Mouse (Mus musculus) neural tube, embryonic 12.5 days (tissue): ENCODE data around the gene Hmcn2. TPM values are rescaled to one million over a fixed set of nuclear protein-coding genes. Genes with fewer than 3 reads are reported as not detected.

ENCODE experiments used
- ATAC-seq: fragments of 200-750 bp; cut with Nextera tagmentation; 2 replicates; pipeline ENCODE4 v1.8.0; 2017; ENCODE audit warnings: low read depth, mild to moderate bottlenecking, moderate TSS enrichment, moderate library complexity; ENCODE audit not compliant: low FRiP score
- H3K27ac ChIP-seq: fragments of 300-500 bp; sonication (generic); 2 replicates; pipeline ENCODE4 v1.5.1; 2016
- H3K27me3 ChIP-seq: fragments of 300-500 bp; sonication (generic); replicated peaks from 2 replicates; pipeline ENCODE4 v1.6.1; 2016; ENCODE audit warnings: mild to moderate bottlenecking
- H3K36me3 ChIP-seq: fragments of 300-500 bp; sonication (generic); 2 replicates; pipeline ENCODE4 v1.6.1; 2016; ENCODE audit warnings: mild to moderate bottlenecking
- H3K4me1 ChIP-seq: fragments of 300-500 bp; sonication (generic); 2 replicates; pipeline ENCODE4 v1.6.1; 2016
- H3K4me2 ChIP-seq: fragments of 300-500 bp; sonication (generic); replicated peaks from 2 replicates; pipeline ENCODE4 v1.6.1; 2016; ENCODE audit warnings: mild to moderate bottlenecking
- H3K4me3 ChIP-seq: fragments of 300-500 bp; sonication (generic); 2 replicates; pipeline ENCODE4 v1.5.1; 2016
- H3K9ac ChIP-seq: fragments of 300-500 bp; sonication (generic); 2 replicates; pipeline ENCODE4 v1.6.1; 2016; ENCODE audit warnings: mild to moderate bottlenecking
- H3K9me3 ChIP-seq: fragments of 300-500 bp; sonication (generic); 2 replicates; pipeline ENCODE4 v1.6.1; 2016; ENCODE audit warnings: mild to moderate bottlenecking
- WGBS: fragments of 180-500 bp; shearing (Covaris S2); methylation state at CpG from one replicate; pipeline ENCODE4 v1.1.7; 2016; 5-methylcytosine and 5-hydroxymethylcytosine counted together
- polyA plus RNA-seq: library from polyadenylated mRNA; unstranded; fragments of >200 nt; fragmentation: Nextera tagmentation; extraction: Ambion mirVana; gene quantifications from 2 replicates; pipeline ENCODE4 v1.2.1, GENCODE M21; 2016

The Hmcn2 gene
- 0.15 TPM in 2 replicates for polyA plus RNA-seq

GRCm38 (mm10) chr2:31314007-31314465 lies at the start of gene Hmcn2:
Hmcn2 (plus strand) TSS chr2:31314415.
- H3K4me2 ChIP-seq: peak within 1 kb of the TSS; percentile 48
- WGBS: 4% methylated on average over 33 of the region's 33 CpGs
- H3K4me3 ChIP-seq: no peak within 1 kb of the TSS
- H3K27me3 ChIP-seq: peaks cover 59% of the 10 kb centered on the region
- H3K4me1 ChIP-seq: peaks cover 13% of the 10 kb centered on the region
- H3K36me3 ChIP-seq: no peaks in the 10 kb centered on the region
- no peak for ATAC-seq
- no peaks in the 10 kb centered on the region for H3K9me3 ChIP-seq
- no peak within 1 kb of the TSS for H3K9ac ChIP-seq
- no peak within 1 kb of the TSS for H3K27ac ChIP-seq

- no peaks in the 10 kb centered on the region for H3K9me3 ChIP-seq
- peaks cover 67% of the 10 kb centered on the region for H3K4me1 ChIP-seq
- H3K36me3 ChIP-seq: no peaks in the 10 kb centered on the region; the same call in none of the 2 replicates
- H3K27ac ChIP-seq: peak overlapping the region; percentile 10; the same call in 1 of the 2 replicates
- no peak overlapping the region for H3K4me3 ChIP-seq
- no peak overlapping the region for H3K9ac ChIP-seq
- 30% methylated on average over 6 of the region's 6 CpGs for WGBS
- 0 out of 2 replicates have a peak overlapping the region, but pooled peaks have one; percentile 16 for H3K4me2 ChIP-seq
- ATAC-seq: peak; percentile 59; the same call in 1 of the 2 replicates
- H3K27me3 ChIP-seq: no peaks in the 10 kb centered on the region
These were observed 46.8 kb upstream of the Hmcn2 start for GRCm38 (mm10) chr2:31267447-31267846.

GRCm38 (mm10) chr2:31268631-31269030 lies 45.6 kb upstream of the Hmcn2 start:
- no peak overlapping the region for H3K9ac ChIP-seq
- 57% methylated on average over 5 of the region's 5 CpGs for WGBS
- H3K4me3 ChIP-seq: no peak overlapping the region
- no peaks in the 10 kb centered on the region for H3K27me3 ChIP-seq
- H3K4me2 ChIP-seq: no peak overlapping the region
- H3K4me1 ChIP-seq: peaks cover 55% of the 10 kb centered on the region
- H3K27ac ChIP-seq: no peak overlapping the region
- H3K36me3 ChIP-seq: no peaks in the 10 kb centered on the region; the same call in 1 of the 2 replicates
- no peaks in the 10 kb centered on the region for H3K9me3 ChIP-seq
- no peak for ATAC-seq

DNA sequence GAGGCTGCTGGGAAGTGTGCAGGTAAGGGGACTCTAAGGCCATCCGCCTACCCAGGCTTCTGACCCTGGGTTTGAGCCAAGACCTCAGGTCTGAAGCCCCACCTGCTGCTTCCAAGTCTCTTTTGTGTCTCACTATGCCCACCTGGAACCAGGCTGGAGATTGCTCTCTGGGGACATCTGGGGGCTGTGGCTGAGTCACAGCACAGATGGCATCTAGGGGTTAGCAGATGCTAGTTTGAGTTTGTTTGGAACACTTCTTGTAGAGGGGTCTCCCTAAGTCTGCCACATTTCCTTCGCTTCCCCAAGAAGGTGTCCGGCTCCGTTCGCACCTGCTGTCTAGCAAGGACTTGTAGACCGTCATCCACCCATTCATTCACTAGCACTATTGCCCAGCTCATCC lies 45.0 kb upstream of the Hmcn2 start:
- Histone ChIP-seq H3K4me2 (no peak overlapping the region), H3K9ac (no peak overlapping the region), H3K27ac (no peak overlapping the region), H3K27me3 (no peaks in the 10 kb centered on the region), H3K4me1 (peaks cover 49% of the 10 kb centered on the region), H3K9me3 (no peaks in the 10 kb centered on the region), H3K4me3 (no peak overlapping the region), H3K36me3 (no peaks in the 10 kb centered on the region; the same call in 1 of the 2 replicates)
- WGBS: 93% methylated on average over 6 of the region's 6 CpGs
- ATAC-seq: no peak

GRCm38 (mm10) chr2:31269847-31270246 lies 44.4 kb upstream of the Hmcn2 start:
- no peaks in the 10 kb centered on the region for H3K27me3 ChIP-seq
- H3K36me3 ChIP-seq: no peaks in the 10 kb centered on the region; the same call in 1 of the 2 replicates
- no peak for ATAC-seq
- H3K27ac ChIP-seq: no peak overlapping the region
- H3K9me3 ChIP-seq: no peaks in the 10 kb centered on the region
- H3K4me3 ChIP-seq: no peak overlapping the region
- H3K4me1 ChIP-seq: peaks cover 43% of the 10 kb centered on the region
- WGBS: 96% methylated on average over 10 of the region's 10 CpGs
- H3K4me2 ChIP-seq: no peak overlapping the region
- H3K9ac ChIP-seq: no peak overlapping the region

DNA sequence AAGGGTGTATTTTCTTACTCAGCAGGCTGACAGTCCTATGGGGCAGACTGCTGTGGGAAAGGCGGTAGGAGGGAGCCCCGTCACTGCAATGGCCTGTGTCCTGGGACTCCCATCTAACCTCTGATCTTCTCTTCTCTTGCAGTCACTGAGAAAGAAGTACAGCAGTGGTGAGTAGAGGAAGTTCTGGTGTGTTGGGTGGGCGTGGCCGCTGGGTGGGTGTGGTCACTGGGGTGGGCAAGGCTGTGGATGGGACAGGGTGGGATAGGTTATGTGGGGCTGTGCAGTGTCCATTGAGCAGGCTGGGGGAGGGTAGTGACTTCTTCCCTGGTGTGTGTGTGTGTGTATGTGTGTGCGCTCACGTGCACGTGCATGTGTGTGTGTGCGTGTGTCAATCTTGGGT lies 43.7 kb upstream of the Hmcn2 start:
- Histone ChIP-seq H3K27me3 (no peaks in the 10 kb centered on the region), H3K4me1 (peaks cover 37% of the 10 kb centered on the region), H3K4me2 (no peak overlapping the region), H3K36me3 (peaks cover 3% of the 10 kb centered on the region; the same call in 1 of the 2 replicates), H3K9ac (no peak overlapping the region), H3K9me3 (no peaks in the 10 kb centered on the region), H3K4me3 (no peak overlapping the region), H3K27ac (no peak overlapping the region)
- no peak for ATAC-seq
- WGBS: 96% methylated on average over 8 of the region's 8 CpGs

DNA sequence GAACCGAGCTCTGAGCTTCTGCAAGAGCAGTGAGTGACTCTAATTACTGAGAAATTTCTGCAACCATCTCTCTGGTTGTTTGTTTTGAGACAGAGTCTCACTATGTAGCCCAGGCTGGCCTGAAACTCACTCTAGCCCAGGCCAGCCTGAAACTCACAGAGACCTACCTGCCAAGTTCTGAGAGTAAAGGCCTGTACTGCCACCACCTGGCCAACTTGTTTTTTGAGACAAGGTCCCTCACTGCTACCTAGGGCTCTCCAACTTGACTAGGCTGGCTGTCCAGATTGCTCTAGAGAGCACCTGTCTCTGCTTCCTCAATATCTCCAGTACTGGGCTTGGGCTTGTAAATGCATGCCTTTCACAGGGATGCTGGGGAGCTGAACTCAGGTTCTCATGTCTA lies 43.1 kb upstream of the Hmcn2 start:
- H3K4me2 ChIP-seq: no peak overlapping the region
- H3K36me3 ChIP-seq: peaks cover 6% of the 10 kb centered on the region; the same call in 1 of the 2 replicates
- H3K4me3 ChIP-seq: no peak overlapping the region
- H3K9me3 ChIP-seq: no peaks in the 10 kb centered on the region
- H3K27ac ChIP-seq: no peak overlapping the region
- H3K9ac ChIP-seq: no peak overlapping the region
- no peak for ATAC-seq
- whole genome bisulfite sequencing: 95% methylated on average over 1 of the region's 1 CpGs
- H3K27me3 ChIP-seq: no peaks in the 10 kb centered on the region
- peaks cover 32% of the 10 kb centered on the region for H3K4me1 ChIP-seq

- Histone ChIP-seq H3K27ac (no peak overlapping the region), H3K4me1 (no peaks in the 10 kb centered on the region), H3K27me3 (no peaks in the 10 kb centered on the region), H3K4me2 (no peak overlapping the region), H3K9me3 (no peaks in the 10 kb centered on the region), H3K4me3 (no peak overlapping the region), H3K9ac (no peak overlapping the region), H3K36me3 (peaks cover 16% of the 10 kb centered on the region)
- ATAC-seq: no peak
- 92% methylated on average over 6 of the region's 6 CpGs for WGBS
These were observed 39.2 kb upstream of the Hmcn2 start for GRCm38 (mm10) chr2:31274993-31275392.

GRCm38 (mm10) chr2:31277810-31278209 lies 36.4 kb upstream of the Hmcn2 start:
- H3K36me3 ChIP-seq: peaks cover 42% of the 10 kb centered on the region
- no peak overlapping the region for H3K9ac ChIP-seq
- no peaks in the 10 kb centered on the region for H3K4me1 ChIP-seq
- WGBS: 61% methylated on average over 6 of the region's 6 CpGs
- no peak overlapping the region for H3K27ac ChIP-seq
- no peak overlapping the region for H3K4me3 ChIP-seq
- H3K9me3 ChIP-seq: no peaks in the 10 kb centered on the region
- no peaks in the 10 kb centered on the region for H3K27me3 ChIP-seq
- no peak overlapping the region for H3K4me2 ChIP-seq
- ATAC-seq: no peak

- Histone ChIP-seq H3K27ac (no peak overlapping the region), H3K4me3 (no peak overlapping the region), H3K9me3 (no peaks in the 10 kb centered on the region), H3K4me2 (no peak overlapping the region), H3K27me3 (no peaks in the 10 kb centered on the region), H3K9ac (no peak overlapping the region), H3K4me1 (no peaks in the 10 kb centered on the region), H3K36me3 (peaks cover 47% of the 10 kb centered on the region)
- no peak for ATAC-seq
- WGBS: 78% methylated on average over 5 of the region's 5 CpGs
These were observed 35.7 kb upstream of the Hmcn2 start for GRCm38 (mm10) chr2:31278483-31278882.

GRCm38 (mm10) chr2:31281138-31281537 lies 33.1 kb upstream of the Hmcn2 start:
- no peak overlapping the region for H3K27ac ChIP-seq
- H3K4me1 ChIP-seq: no peaks in the 10 kb centered on the region
- ATAC-seq: no peak
- no peak overlapping the region for H3K4me2 ChIP-seq
- no peak overlapping the region for H3K9ac ChIP-seq
- H3K27me3 ChIP-seq: no peaks in the 10 kb centered on the region
- peaks cover 65% of the 10 kb centered on the region for H3K36me3 ChIP-seq
- H3K9me3 ChIP-seq: no peaks in the 10 kb centered on the region
- no peak overlapping the region for H3K4me3 ChIP-seq
- WGBS: 88% methylated on average over 8 of the region's 8 CpGs

GRCm38 (mm10) chr2:31282266-31282665 lies 31.9 kb upstream of the Hmcn2 start:
- no peak overlapping the region for H3K4me3 ChIP-seq
- WGBS: 52% methylated on average over 7 of the region's 7 CpGs
- no peak overlapping the region for H3K4me2 ChIP-seq
- ATAC-seq: no peak
- H3K27ac ChIP-seq: no peak overlapping the region
- no peaks in the 10 kb centered on the region for H3K27me3 ChIP-seq
- H3K4me1 ChIP-seq: no peaks in the 10 kb centered on the region
- no peak overlapping the region for H3K9ac ChIP-seq
- no peaks in the 10 kb centered on the region for H3K9me3 ChIP-seq
- H3K36me3 ChIP-seq: peaks cover 69% of the 10 kb centered on the region

DNA sequence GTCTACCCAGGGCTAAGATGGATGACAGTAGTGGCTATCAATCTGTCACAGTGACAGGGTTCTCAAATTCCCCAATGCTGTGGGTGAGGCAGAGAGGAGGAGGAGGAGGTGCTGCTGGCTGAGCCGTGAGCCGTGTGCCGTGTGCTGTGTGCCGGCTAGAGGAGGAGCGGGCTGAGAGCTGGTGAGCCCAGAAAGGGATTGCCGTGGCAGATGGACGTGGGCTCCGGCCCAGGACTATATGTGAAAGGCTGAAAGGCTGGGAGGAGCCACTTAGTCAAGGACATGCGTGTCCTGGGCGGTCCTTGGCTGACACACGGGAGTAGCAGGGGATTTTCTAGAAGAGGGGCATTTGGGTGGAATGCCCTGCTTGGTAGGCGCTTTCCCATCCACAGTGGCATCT lies 31.3 kb upstream of the Hmcn2 start:
- Histone ChIP-seq H3K4me3 (no peak overlapping the region), H3K36me3 (peaks cover 75% of the 10 kb centered on the region), H3K9me3 (no peaks in the 10 kb centered on the region), H3K9ac (no peak overlapping the region), H3K27me3 (no peaks in the 10 kb centered on the region), H3K27ac (no peak overlapping the region), H3K4me1 (no peaks in the 10 kb centered on the region), H3K4me2 (no peak overlapping the region)
- no peak for ATAC-seq
- 92% methylated on average over 12 of the region's 12 CpGs for WGBS
